Mouse (Mus musculus) heart, embryonic 13.5 days (tissue): ENCODE measurements around the gene Dnhd1. TPM values are rescaled to one million over a fixed set of nuclear protein-coding genes. Genes with fewer than 3 reads are reported as not detected.

Experiments used
- ATAC-seq: fragments of 200-750 bp; cut with Nextera tagmentation; 2 replicates; pipeline ENCODE4 v1.8.0; 2017; ENCODE audit warnings: moderate TSS enrichment; ENCODE audit not compliant: insufficient number of reproducible peaks, low FRiP score, low TSS enrichment; ENCODE audit errors: extremely low read depth
- H3K27ac ChIP-seq: fragments of 300-500 bp; sonication (generic); replicated peaks from 2 replicates; pipeline ENCODE4 v1.5.1; 2015; ENCODE audit warnings: moderate library complexity, mild to moderate bottlenecking, inconsistent platforms
- H3K27me3 ChIP-seq: fragments of 300-500 bp; sonication (generic); replicated peaks from 2 replicates; pipeline ENCODE4 v1.6.1; 2015; ENCODE audit warnings: mild to moderate bottlenecking, inconsistent platforms
- H3K36me3 ChIP-seq: fragments of 300-500 bp; sonication (generic); 2 replicates; pipeline ENCODE4 v1.6.1; 2015; ENCODE audit warnings: mild to moderate bottlenecking, inconsistent platforms
- H3K4me1 ChIP-seq: fragments of 300-500 bp; sonication (generic); 2 replicates; pipeline ENCODE4 v1.6.1; 2015; ENCODE audit warnings: inconsistent platforms
- H3K4me2 ChIP-seq: fragments of 300-500 bp; sonication (generic); 2 replicates; pipeline ENCODE4 v1.6.1; 2015; ENCODE audit warnings: inconsistent platforms, mild to moderate bottlenecking, moderate library complexity
- H3K4me3 ChIP-seq: fragments of 300-500 bp; sonication (generic); 2 replicates; pipeline ENCODE4 v1.5.1; 2015; ENCODE audit warnings: moderate library complexity, mild to moderate bottlenecking, inconsistent platforms
- H3K9ac ChIP-seq: fragments of 300-500 bp; sonication (generic); 2 replicates; pipeline ENCODE4 v1.6.1; 2015; ENCODE audit warnings: inconsistent platforms, mild to moderate bottlenecking, moderate library complexity
- H3K9me3 ChIP-seq: fragments of 300-500 bp; sonication (generic); 2 replicates; pipeline ENCODE4 v1.6.1; 2016; ENCODE audit warnings: inconsistent platforms
- WGBS: fragments of 180-500 bp; shearing (Covaris S2); methylation state at CpG from one replicate; pipeline ENCODE4 v1.1.7; 2015; ENCODE audit warnings: mixed read lengths; 5-methylcytosine and 5-hydroxymethylcytosine counted together
- polyA plus RNA-seq: library from polyadenylated mRNA; unstranded; fragments of >200 nt; fragmentation: Nextera tagmentation; extraction: Ambion mirVana; gene quantifications from 2 replicates; pipeline ENCODE4 v1.2.1, GENCODE M21; 2015

The Dnhd1 gene
- polyA plus RNA-seq, 1 experiment from 2014 or later: 0.44 TPM

- WGBS: 24% methylated on average over 55 of the region's 55 CpGs
- Histone ChIP-seq H3K27me3 (peaks cover 44% of the 10 kb centered on the region), H3K4me1 (peaks cover 13% of the 10 kb centered on the region), H3K36me3 (peaks cover 80% of the 10 kb centered on the region), H3K9ac (peak overlapping the region; percentile 44; the same call in 1 of the 2 replicates), H3K4me3 (peak overlapping the region; percentile 47), H3K9me3 (no peaks in the 10 kb centered on the region), H3K4me2 (peak overlapping the region; percentile 78), H3K27ac (no peak overlapping the region)
- ATAC-seq: no peak
Measured at GRCm38 (mm10) chr7:105762517-105763270, 112.1 kb downstream of the Dnhd1 start.

- no peaks in the 10 kb centered on the region for H3K9me3 ChIP-seq
- peaks cover 64% of the 10 kb centered on the region for H3K36me3 ChIP-seq
- H3K4me3 ChIP-seq: no peak overlapping the region
- peaks cover 44% of the 10 kb centered on the region for H3K27me3 ChIP-seq
- peaks cover 27% of the 10 kb centered on the region for H3K4me1 ChIP-seq
- no peak overlapping the region for H3K4me2 ChIP-seq
- H3K27ac ChIP-seq: no peak overlapping the region
- no peak for ATAC-seq
- no peak overlapping the region for H3K9ac ChIP-seq
- 86% methylated on average over 11 of the region's 11 CpGs for WGBS
Measured at GRCm38 (mm10) chr7:105764331-105764730, 113.7 kb downstream of the Dnhd1 start.

GRCm38 (mm10) chr7:105767729-105768165 lies 117.1 kb downstream of the Dnhd1 start:
- 35% methylated on average over 6 of the region's 6 CpGs for WGBS
- no peak for ATAC-seq
- H3K4me1 ChIP-seq: peaks cover 36% of the 10 kb centered on the region
- H3K27me3 ChIP-seq: peaks cover 23% of the 10 kb centered on the region
- H3K9me3 ChIP-seq: no peaks in the 10 kb centered on the region
- no peak overlapping the region for H3K4me2 ChIP-seq
- H3K36me3 ChIP-seq: peaks cover 71% of the 10 kb centered on the region
- H3K4me3 ChIP-seq: no peak overlapping the region
- H3K9ac ChIP-seq: 0 out of 2 replicates have a peak overlapping the region, but pooled peaks have one; percentile 3
- H3K27ac ChIP-seq: peak overlapping the region; percentile 54

GRCm38 (mm10) chr7:105769959-105770358 lies 119.3 kb downstream of the Dnhd1 start:
- Histone ChIP-seq H3K4me1 (peaks cover 52% of the 10 kb centered on the region), H3K9me3 (no peaks in the 10 kb centered on the region), H3K27me3 (peaks cover under 1% of the 10 kb centered on the region; the same call in 1 of the 2 replicates), H3K36me3 (peaks cover 52% of the 10 kb centered on the region), H3K4me2 (no peak overlapping the region), H3K27ac (no peak overlapping the region), H3K4me3 (no peak overlapping the region), H3K9ac (no peak overlapping the region)
- no peak for ATAC-seq
- 80% methylated on average over 3 of the region's 3 CpGs for WGBS

Other genes starting within 250 kb of the Dnhd1 start
- gene Cnga4, start 246.3 kb upstream of the Dnhd1 start, polyA plus RNA-seq: not detected in 2 replicates
- gene Cckbr, start 225.1 kb upstream of the Dnhd1 start, polyA plus RNA-seq: 0.11 and 0.18 TPM in 2 replicates
- gene Cavin3, start 168.5 kb upstream of the Dnhd1 start, polyA plus RNA-seq: 74.7 and 80.5 TPM in 2 replicates
- gene Smpd1, start 96.5 kb upstream of the Dnhd1 start, polyA plus RNA-seq: 50.0 and 55.7 TPM in 2 replicates
- 45.6 and 48.3 TPM in 2 replicates for gene Apbb1, start 69.2 kb upstream of the Dnhd1 start, polyA plus RNA-seq
- gene Hpx, start 50.7 kb upstream of the Dnhd1 start, polyA plus RNA-seq: 0.72 and 5.2 TPM in 2 replicates
- 24.2 and 24.5 TPM in 2 replicates for gene Trim3, start 17.3 kb upstream of the Dnhd1 start, polyA plus RNA-seq
- gene Timm10b, start 10.8 kb upstream of the Dnhd1 start, polyA plus RNA-seq: 162 and 171 TPM in 2 replicates
- 41.7 and 50.5 TPM in 2 replicates for gene Arfip2, start 10.4 kb upstream of the Dnhd1 start, polyA plus RNA-seq
- 23.5 and 31.6 TPM in 2 replicates for gene Gm45799, start 10.3 kb upstream of the Dnhd1 start, polyA plus RNA-seq
- 354 and 386 TPM in 2 replicates for gene Ilk, start 85.8 kb downstream of the Dnhd1 start, polyA plus RNA-seq
- gene Rrp8, start 86.6 kb downstream of the Dnhd1 start, polyA plus RNA-seq: 25.0 and 25.1 TPM in 2 replicates
- 120 and 134 TPM in 2 replicates for gene Taf10, start 93.5 kb downstream of the Dnhd1 start, polyA plus RNA-seq
- gene Tpp1, start 101.4 kb downstream of the Dnhd1 start, polyA plus RNA-seq: 80.7 and 88.2 TPM in 2 replicates
- gene Dchs1, start 136.8 kb downstream of the Dnhd1 start, polyA plus RNA-seq: 4.7 and 5.9 TPM in 2 replicates
- gene Mrpl17, start 160.3 kb downstream of the Dnhd1 start, polyA plus RNA-seq: 226 and 239 TPM in 2 replicates